Mouse (Mus musculus): ENCODE data around the gene Rhbdl3.

Gene Rhbdl3

GRCm38 (mm10) chr11:80384461-80384860, 83.7 kb downstream of the Rhbdl3 start:
- DNase-seq (ENCODE audit: low read depth, low spot score), result no peak

GRCm38 (mm10) chr11:80385055-80385454, 84.3 kb downstream of the Rhbdl3 start:
- no peak for DNase-seq (ENCODE audit: low read depth, low spot score)

GRCm38 (mm10) chr11:80386790-80387189, 86.1 kb downstream of the Rhbdl3 start:
- no peak for DNase-seq (ENCODE audit: low read depth, low spot score)

- no peak for DNase-seq (ENCODE audit: low read depth, low spot score)
Measured at GRCm38 (mm10) chr11:80389885-80390284, 89.2 kb downstream of the Rhbdl3 start.

GRCm38 (mm10) chr11:80391407-80392120, 90.9 kb downstream of the Rhbdl3 start:
- DNase-seq (ENCODE audit: low read depth, low spot score), result no peak

GRCm38 (mm10) chr11:80395930-80396329, 95.2 kb downstream of the Rhbdl3 start:
- no peak for DNase-seq (ENCODE audit: low read depth, low spot score)

GRCm38 (mm10) chr11:80396617-80397016, 95.9 kb downstream of the Rhbdl3 start:
- DNase-seq (ENCODE audit: low read depth, low spot score), result no peak
